Mouse (Mus musculus) neural tube, embryonic 15.5 days (tissue): ENCODE measurements around the gene Cdh15. TPM values are rescaled to one million over a fixed set of nuclear protein-coding genes. Genes with fewer than 3 reads are reported as not detected.

ENCODE experiments used
- ATAC-seq: fragments of 200-750 bp; cut with Nextera tagmentation; 2 replicates; pipeline ENCODE4 v1.8.0; 2017; ENCODE audit warnings: mild to moderate bottlenecking, moderate TSS enrichment, moderate library complexity; ENCODE audit not compliant: low FRiP score
- H3K27ac ChIP-seq: fragments of 300-500 bp; sonication (generic); replicated peaks from 2 replicates; pipeline ENCODE4 v1.5.1; 2015; ENCODE audit warnings: mild to moderate bottlenecking, inconsistent platforms
- H3K27me3 ChIP-seq: fragments of 300-500 bp; sonication (generic); replicated peaks from 2 replicates; pipeline ENCODE4 v1.6.1; 2015; ENCODE audit warnings: inconsistent platforms
- H3K36me3 ChIP-seq: fragments of 300-500 bp; sonication (generic); 2 replicates; pipeline ENCODE4 v1.6.1; 2015; ENCODE audit warnings: inconsistent platforms
- H3K4me1 ChIP-seq: fragments of 300-500 bp; sonication (generic); 2 replicates; pipeline ENCODE4 v1.6.1; 2015; ENCODE audit warnings: inconsistent platforms
- H3K4me2 ChIP-seq: fragments of 300-500 bp; sonication (generic); 2 replicates; pipeline ENCODE4 v1.6.1; 2015; ENCODE audit warnings: inconsistent platforms, mild to moderate bottlenecking, moderate library complexity
- H3K4me3 ChIP-seq: fragments of 300-500 bp; sonication (generic); replicated peaks from 2 replicates; pipeline ENCODE4 v1.5.1; 2015; ENCODE audit warnings: mild to moderate bottlenecking, inconsistent platforms
- H3K9ac ChIP-seq: fragments of 300-500 bp; sonication (generic); replicated peaks from 2 replicates; pipeline ENCODE4 v1.6.1; 2015; ENCODE audit warnings: mild to moderate bottlenecking, inconsistent platforms
- H3K9me3 ChIP-seq: fragments of 300-500 bp; sonication (generic); replicated peaks from 2 replicates; pipeline ENCODE4 v1.6.1; 2016; ENCODE audit warnings: inconsistent platforms
- WGBS: fragments of 180-500 bp; shearing (Covaris S2); methylation state at CpG from one replicate; pipeline ENCODE4 v1.1.7; 2015; ENCODE audit warnings: mixed read lengths; 5-methylcytosine and 5-hydroxymethylcytosine counted together
- polyA plus RNA-seq: library from polyadenylated mRNA; unstranded; fragments of >200 nt; fragmentation: Nextera tagmentation; extraction: Ambion mirVana; gene quantifications from 2 replicates; pipeline ENCODE4 v1.2.1, GENCODE M21; 2015

Gene Cdh15
- polyA plus RNA-seq, 1 experiment from 2014 or later: 3.2 TPM

GRCm38 (mm10) chr8:122896317-122896716 is 48.6 kb downstream of the Cdh15 start:
- H3K9me3 ChIP-seq: no peaks in the 10 kb centered on the region
- no peak overlapping the region for H3K27ac ChIP-seq
- ATAC-seq: no peak
- H3K4me2 ChIP-seq: no peak overlapping the region
- no peaks in the 10 kb centered on the region for H3K27me3 ChIP-seq
- H3K4me1 ChIP-seq: no peaks in the 10 kb centered on the region
- no peak overlapping the region for H3K4me3 ChIP-seq
- WGBS: 93% methylated on average over 11 of the region's 11 CpGs
- peaks cover 75% of the 10 kb centered on the region for H3K36me3 ChIP-seq
- no peak overlapping the region for H3K9ac ChIP-seq

GRCm38 (mm10) chr8:122897200-122897599 is 49.4 kb downstream of the Cdh15 start:
- peaks cover 67% of the 10 kb centered on the region for H3K36me3 ChIP-seq
- no peak for ATAC-seq
- WGBS: 91% methylated on average over 8 of the region's 8 CpGs

GRCm38 (mm10) chr8:122898018-122898417 is 50.3 kb downstream of the Cdh15 start:
- H3K4me2 ChIP-seq: no peak overlapping the region
- no peaks in the 10 kb centered on the region for H3K27me3 ChIP-seq
- H3K9me3 ChIP-seq: no peaks in the 10 kb centered on the region
- H3K4me1 ChIP-seq: no peaks in the 10 kb centered on the region
- 92% methylated on average over 4 of the region's 4 CpGs for WGBS
- H3K9ac ChIP-seq: no peak overlapping the region
- peaks cover 58% of the 10 kb centered on the region for H3K36me3 ChIP-seq
- no peak overlapping the region for H3K4me3 ChIP-seq
- ATAC-seq: no peak
- H3K27ac ChIP-seq: no peak overlapping the region

More at GRCm38 (mm10) chr8:122897200-122897599, 49.4 kb downstream of the Cdh15 start:
- Histone ChIP-seq H3K27ac (no peak overlapping the region), H3K9me3 (no peaks in the 10 kb centered on the region), H3K4me2 (no peak overlapping the region), H3K4me3 (no peak overlapping the region), H3K4me1 (no peaks in the 10 kb centered on the region), H3K27me3 (no peaks in the 10 kb centered on the region), H3K9ac (no peak overlapping the region)

- H3K4me3 ChIP-seq: no peak overlapping the region
- no peak overlapping the region for H3K27ac ChIP-seq
- H3K4me2 ChIP-seq: no peak overlapping the region
- 95% methylated on average over 12 of the region's 12 CpGs for WGBS
- H3K9ac ChIP-seq: no peak overlapping the region
- ATAC-seq: no peak
- no peaks in the 10 kb centered on the region for H3K9me3 ChIP-seq
- peaks cover 54% of the 10 kb centered on the region for H3K36me3 ChIP-seq
- H3K4me1 ChIP-seq: no peaks in the 10 kb centered on the region
- H3K27me3 ChIP-seq: no peaks in the 10 kb centered on the region
Observed at GRCm38 (mm10) chr8:122898473-122898872, 50.7 kb downstream of the Cdh15 start.

- Histone ChIP-seq H3K27me3 (no peaks in the 10 kb centered on the region), H3K27ac (no peak overlapping the region), H3K4me1 (no peaks in the 10 kb centered on the region), H3K9ac (no peak overlapping the region), H3K4me3 (no peak overlapping the region), H3K36me3 (peaks cover 48% of the 10 kb centered on the region), H3K4me2 (no peak overlapping the region), H3K9me3 (no peaks in the 10 kb centered on the region)
- WGBS: 79% methylated on average over 5 of the region's 5 CpGs
- no peak for ATAC-seq
Observed at GRCm38 (mm10) chr8:122899085-122899484, 51.3 kb downstream of the Cdh15 start.

- Histone ChIP-seq H3K9me3 (no peaks in the 10 kb centered on the region), H3K27ac (no peak overlapping the region), H3K4me2 (no peak overlapping the region), H3K27me3 (no peaks in the 10 kb centered on the region), H3K9ac (no peak overlapping the region), H3K4me3 (no peak overlapping the region), H3K36me3 (peaks cover 24% of the 10 kb centered on the region), H3K4me1 (peaks cover 5% of the 10 kb centered on the region)
- no peak for ATAC-seq
- 93% methylated on average over 7 of the region's 7 CpGs for WGBS
Observed at GRCm38 (mm10) chr8:122901476-122901875, 53.7 kb downstream of the Cdh15 start.

GRCm38 (mm10) chr8:122901892-122902515 is 54.2 kb downstream of the Cdh15 start:
- Histone ChIP-seq H3K4me3 (no peak overlapping the region), H3K27ac (no peak overlapping the region), H3K9ac (no peak overlapping the region), H3K9me3 (no peaks in the 10 kb centered on the region), H3K36me3 (peaks cover 20% of the 10 kb centered on the region), H3K4me1 (peaks cover 9% of the 10 kb centered on the region), H3K27me3 (no peaks in the 10 kb centered on the region), H3K4me2 (no peak overlapping the region)
- 88% methylated on average over 8 of the region's 8 CpGs for WGBS
- ATAC-seq: no peak

GRCm38 (mm10) chr8:122902581-122902980 is 54.8 kb downstream of the Cdh15 start:
- no peak overlapping the region for H3K27ac ChIP-seq
- H3K4me3 ChIP-seq: no peak overlapping the region
- H3K9ac ChIP-seq: no peak overlapping the region
- peaks cover 20% of the 10 kb centered on the region for H3K36me3 ChIP-seq
- no peak overlapping the region for H3K4me2 ChIP-seq
- peaks cover 10% of the 10 kb centered on the region for H3K4me1 ChIP-seq
- 61% methylated on average over 3 of the region's 3 CpGs for WGBS
- H3K9me3 ChIP-seq: no peaks in the 10 kb centered on the region
- no peak for ATAC-seq
- no peaks in the 10 kb centered on the region for H3K27me3 ChIP-seq

GRCm38 (mm10) chr8:122903002-122903401 is 55.2 kb downstream of the Cdh15 start:
- H3K27me3 ChIP-seq: no peaks in the 10 kb centered on the region

GRCm38 (mm10) chr8:122904496-122904895 is 56.7 kb downstream of the Cdh15 start:
- no peak overlapping the region for H3K9ac ChIP-seq
- 87% methylated on average over 11 of the region's 11 CpGs for WGBS
- no peak overlapping the region for H3K4me2 ChIP-seq
- ATAC-seq: no peak
- H3K9me3 ChIP-seq: no peaks in the 10 kb centered on the region
- peaks cover 13% of the 10 kb centered on the region for H3K36me3 ChIP-seq
- no peak overlapping the region for H3K27ac ChIP-seq
- no peak overlapping the region for H3K4me3 ChIP-seq
- peaks cover 10% of the 10 kb centered on the region for H3K4me1 ChIP-seq
- H3K27me3 ChIP-seq: no peaks in the 10 kb centered on the region

More at GRCm38 (mm10) chr8:122903002-122903401, 55.2 kb downstream of the Cdh15 start:
- Histone ChIP-seq H3K4me2 (no peak overlapping the region), H3K27ac (no peak overlapping the region), H3K4me1 (peaks cover 10% of the 10 kb centered on the region), H3K9me3 (no peaks in the 10 kb centered on the region), H3K9ac (no peak overlapping the region), H3K4me3 (no peak overlapping the region), H3K36me3 (peaks cover 21% of the 10 kb centered on the region)
- 30% methylated on average over 5 of the region's 5 CpGs for WGBS
- no peak for ATAC-seq

- Histone ChIP-seq H3K4me3 (no peak overlapping the region), H3K9ac (no peak overlapping the region), H3K9me3 (no peaks in the 10 kb centered on the region), H3K4me2 (no peak overlapping the region), H3K36me3 (peaks cover 13% of the 10 kb centered on the region), H3K27ac (no peak overlapping the region), H3K27me3 (no peaks in the 10 kb centered on the region), H3K4me1 (peaks cover 10% of the 10 kb centered on the region)
- WGBS: 87% methylated on average over 4 of the region's 4 CpGs
- no peak for ATAC-seq
Observed at GRCm38 (mm10) chr8:122905346-122905745, 57.6 kb downstream of the Cdh15 start.

- Histone ChIP-seq H3K4me1 (peaks cover 10% of the 10 kb centered on the region), H3K9ac (no peak overlapping the region), H3K27me3 (no peaks in the 10 kb centered on the region), H3K4me3 (no peak overlapping the region), H3K36me3 (peaks cover 13% of the 10 kb centered on the region), H3K27ac (peak overlapping the region; percentile 14; the same call in 1 of the 2 replicates), H3K4me2 (peak overlapping the region; percentile 27), H3K9me3 (no peaks in the 10 kb centered on the region)
- 45% methylated on average over 6 of the region's 6 CpGs for WGBS
- ATAC-seq: peak; percentile 82
Observed at GRCm38 (mm10) chr8:122906463-122907021, 58.8 kb downstream of the Cdh15 start.
